Mouse (Mus musculus): Measurements from ENCODE around the gene Ppp1r2.

- TF ChIP-seq E2F4 (IDR thresholded peaks at IDR 0.05; ENCODE audit: insufficient read depth) (no peak), USF1 (IDR thresholded peaks at IDR 0.05; ENCODE audit: low read depth) (no peak), MAX (IDR thresholded peaks at IDR 0.05; ENCODE audit: low read depth) (no peak), POLR2A (IDR thresholded peaks at IDR 0.05; ENCODE audit: insufficient read length, low read depth) (no peak), TCF12 (IDR thresholded peaks at IDR 0.05; ENCODE audit: insufficient read depth, poor library complexity, severe bottlenecking) (no peak), SRF (IDR thresholded peaks at IDR 0.05; ENCODE audit: control insufficient read depth, insufficient read length, low read depth) (no peak)
These were observed 18.9 kb downstream of the Ppp1r2 start for GRCm38 (mm10) chr16:31256151-31256550.
